Mouse (Mus musculus): Measurements from ENCODE around the gene Bnip3. TPM values are rescaled to one million over a fixed set of nuclear protein-coding genes. Genes with fewer than 3 reads are reported as not detected.

Bnip3 gene
- polyA plus RNA-seq, 1 experiment from 2014 or later, result 61.1 TPM

DNA sequence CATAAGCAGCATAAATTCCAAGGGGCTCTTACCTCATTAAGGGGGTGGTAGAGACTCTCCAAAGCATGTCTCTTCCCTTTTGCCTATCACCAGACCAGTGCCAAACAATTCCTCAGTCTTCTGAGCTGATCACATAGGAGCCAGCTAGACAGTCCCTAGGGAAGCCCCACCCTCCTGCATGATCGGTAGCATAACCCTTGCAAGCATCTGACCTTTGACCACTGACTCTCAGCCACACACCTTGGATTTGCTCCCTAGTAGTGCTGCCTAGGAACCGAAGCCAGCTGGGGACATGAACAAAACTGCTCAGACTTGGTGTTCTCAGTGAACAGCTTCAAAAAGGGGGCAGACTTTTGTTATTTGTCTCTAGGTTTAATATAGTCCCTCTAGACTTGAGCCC, 11.2 kb downstream of the Bnip3 start:
- Histone ChIP-seq H3K9ac (no peak overlapping the region), H3K36me3 (ENCODE audit: poor library complexity, severe bottlenecking) (peaks cover 33% of the 10 kb centered on the region), H3K4me3 (no peak overlapping the region), H3K27ac (no peak overlapping the region), H3K27me3 (no peaks in the 10 kb centered on the region), H3K4me2 (no peak overlapping the region), H3K9me3 (replicated peaks) (no peaks in the 10 kb centered on the region), H3K4me1 (no peaks in the 10 kb centered on the region)
- 84% methylated on average over 2 of the region's 2 CpGs for WGBS
- ATAC-seq, result no peak

DNA sequence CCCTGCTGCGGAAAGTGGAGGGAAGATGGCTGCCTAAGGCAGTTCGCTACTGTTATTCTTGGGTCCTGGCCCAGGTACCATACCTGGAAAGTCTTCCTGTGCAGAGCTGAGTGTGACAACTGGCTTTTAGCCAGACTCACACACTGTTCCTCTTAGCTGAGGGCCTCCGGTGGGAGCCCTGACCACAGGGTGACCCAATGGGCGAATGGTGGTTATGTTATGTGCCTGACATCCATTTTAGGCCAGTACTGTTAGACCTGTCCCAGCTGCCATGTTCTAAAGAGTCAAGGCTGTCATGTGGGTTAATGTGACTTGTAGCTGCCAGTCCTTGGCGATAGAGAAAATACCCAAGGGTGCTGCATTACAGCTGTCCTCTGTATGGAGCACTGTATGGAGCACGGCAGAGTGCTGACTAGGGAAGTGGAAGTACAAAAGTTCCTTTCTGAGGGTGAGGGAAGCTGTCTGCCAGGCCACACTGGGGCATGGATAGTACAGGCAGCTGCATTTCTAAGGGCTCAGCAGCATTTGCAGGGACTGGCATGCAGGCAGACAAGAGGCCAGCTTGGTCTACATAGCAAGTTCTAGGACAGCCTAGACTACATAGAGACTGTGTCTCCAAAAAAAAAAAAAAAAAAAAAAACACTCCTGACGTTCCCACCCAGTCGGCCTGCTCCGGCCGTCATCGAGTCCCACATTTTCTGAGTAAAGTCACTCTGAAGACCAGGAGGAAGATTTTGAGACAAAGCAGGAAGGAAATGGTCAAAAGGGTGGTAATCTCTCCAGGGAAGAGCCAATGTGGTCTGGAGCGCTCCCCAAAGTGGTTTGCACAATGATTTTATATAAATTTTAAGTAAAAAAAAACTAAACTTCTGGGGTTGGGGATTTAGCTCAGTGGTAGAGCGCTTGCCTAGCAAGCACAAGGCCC, 23.7 kb downstream of the Bnip3 start:
- Histone ChIP-seq H3K4me1 (no peaks in the 10 kb centered on the region), H3K36me3 (ENCODE audit: poor library complexity, severe bottlenecking) (peaks cover 52% of the 10 kb centered on the region), H3K4me3 (no peak overlapping the region), H3K9ac (no peak overlapping the region), H3K27ac (no peak overlapping the region), H3K27me3 (no peaks in the 10 kb centered on the region), H3K9me3 (replicated peaks) (no peaks in the 10 kb centered on the region), H3K4me2 (no peak overlapping the region)
- ATAC-seq, result no peak
- WGBS, result 92% methylated on average over 13 of the region's 13 CpGs

DNA sequence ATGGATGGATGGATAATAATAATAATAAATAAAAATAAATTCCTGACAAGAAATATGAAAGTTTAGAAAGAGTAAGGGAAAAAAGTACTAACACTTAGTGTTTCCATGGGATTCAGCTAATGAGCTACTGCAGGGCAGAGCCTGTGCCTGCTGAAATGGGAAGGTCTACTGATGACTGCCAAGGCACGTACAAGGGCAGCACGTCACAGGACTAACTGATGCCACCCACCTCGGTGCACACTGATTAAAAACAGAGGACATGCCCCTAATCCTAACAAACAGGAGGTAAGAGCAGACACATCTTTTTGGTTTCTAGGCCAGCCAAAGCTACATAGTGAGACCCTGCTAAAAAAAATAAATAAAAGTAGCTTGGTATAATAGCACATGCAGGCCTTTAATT, 25.6 kb downstream of the Bnip3 start:
- no peak for ATAC-seq
- Histone ChIP-seq H3K27ac (no peak overlapping the region), H3K4me2 (no peak overlapping the region), H3K9me3 (replicated peaks) (no peaks in the 10 kb centered on the region), H3K4me1 (no peaks in the 10 kb centered on the region), H3K9ac (no peak overlapping the region), H3K4me3 (no peak overlapping the region), H3K27me3 (no peaks in the 10 kb centered on the region), H3K36me3 (ENCODE audit: poor library complexity, severe bottlenecking) (peaks cover 71% of the 10 kb centered on the region)
- 94% methylated on average over 3 of the region's 3 CpGs for WGBS

DNA sequence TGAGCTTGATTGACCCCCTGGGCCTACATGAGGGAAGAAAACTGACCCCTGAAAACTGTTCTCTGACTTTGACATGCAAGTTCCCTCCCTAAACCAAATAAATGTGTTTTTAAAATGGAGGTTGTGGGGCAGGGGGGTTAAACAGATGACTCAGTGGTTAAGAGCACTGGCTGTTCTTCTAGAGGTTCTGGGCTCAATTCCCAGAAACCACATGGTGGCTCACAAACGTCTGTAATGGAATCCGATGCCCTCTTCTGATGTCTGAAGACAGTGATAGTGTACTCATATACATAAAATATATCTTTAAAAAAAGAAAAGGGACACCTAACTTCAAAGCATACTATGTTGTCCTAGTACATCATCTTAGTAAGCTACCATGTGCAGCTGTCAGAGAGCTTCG, 34.3 kb downstream of the Bnip3 start:
- Histone ChIP-seq H3K4me1 (no peaks in the 10 kb centered on the region), H3K9ac (no peak overlapping the region), H3K4me3 (no peak overlapping the region), H3K9me3 (replicated peaks) (no peaks in the 10 kb centered on the region), H3K36me3 (ENCODE audit: poor library complexity, severe bottlenecking) (peaks cover 97% of the 10 kb centered on the region), H3K4me2 (no peak overlapping the region), H3K27me3 (no peaks in the 10 kb centered on the region), H3K27ac (no peak overlapping the region)
- WGBS, result 91% methylated on average over 3 of the region's 3 CpGs
- ATAC-seq, result no peak

DNA sequence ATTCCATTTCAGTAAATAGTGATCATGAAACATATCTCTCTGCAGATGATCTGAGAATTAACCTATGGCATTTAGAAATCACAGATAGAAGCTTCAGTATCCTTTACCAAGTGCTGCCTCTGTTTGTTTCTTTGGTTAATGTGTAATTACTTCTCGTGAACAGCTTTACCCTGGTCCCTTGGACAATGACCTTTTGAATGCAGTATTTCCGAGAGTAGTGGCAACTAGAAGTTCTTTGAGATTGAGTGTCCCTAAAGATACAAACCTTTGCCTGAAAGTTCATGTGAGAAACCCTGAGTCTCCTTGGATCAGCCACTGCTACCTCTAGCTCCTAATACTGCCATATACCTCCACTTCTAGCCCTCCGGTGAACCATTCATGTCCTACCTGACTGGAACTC, 36.4 kb downstream of the Bnip3 start:
- ATAC-seq, result no peak
- no peaks in the 10 kb centered on the region for H3K9me3 ChIP-seq (replicated peaks)
- peaks cover 93% of the 10 kb centered on the region for H3K36me3 ChIP-seq (ENCODE audit: poor library complexity, severe bottlenecking)
- no peaks in the 10 kb centered on the region for H3K4me1 ChIP-seq
- no peak overlapping the region for H3K4me3 ChIP-seq
- no peak overlapping the region for H3K4me2 ChIP-seq
- no peaks in the 10 kb centered on the region for H3K27me3 ChIP-seq
- no peak overlapping the region for H3K9ac ChIP-seq
- WGBS, result 88% methylated on average over 3 of the region's 3 CpGs
- no peak overlapping the region for H3K27ac ChIP-seq

DNA sequence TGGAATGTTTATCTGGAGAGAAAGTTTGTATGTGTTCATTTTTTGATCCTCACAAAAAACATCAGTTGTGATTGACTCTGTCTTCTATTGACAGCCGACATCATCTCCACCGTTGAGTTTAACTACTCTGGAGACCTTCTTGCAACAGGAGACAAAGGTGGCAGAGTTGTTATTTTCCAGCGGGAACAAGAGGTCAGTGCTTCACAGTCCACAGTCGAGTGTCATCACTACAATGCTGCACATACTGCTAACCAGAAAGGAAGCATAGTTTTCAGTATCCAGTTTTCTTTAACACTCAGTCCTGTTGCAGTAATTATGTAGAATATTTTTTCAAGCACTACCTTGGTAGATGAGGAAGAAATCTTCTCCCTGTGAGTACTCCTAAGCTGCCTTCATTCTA, 41.0 kb downstream of the Bnip3 start:
- no peak for ATAC-seq
- Histone ChIP-seq H3K36me3 (ENCODE audit: poor library complexity, severe bottlenecking) (peaks cover 50% of the 10 kb centered on the region), H3K9me3 (replicated peaks) (no peaks in the 10 kb centered on the region), H3K4me2 (no peak overlapping the region), H3K9ac (no peak overlapping the region), H3K27me3 (no peaks in the 10 kb centered on the region), H3K27ac (no peak overlapping the region), H3K4me3 (no peak overlapping the region), H3K4me1 (no peaks in the 10 kb centered on the region)
- 94% methylated on average over 4 of the region's 4 CpGs for WGBS

DNA sequence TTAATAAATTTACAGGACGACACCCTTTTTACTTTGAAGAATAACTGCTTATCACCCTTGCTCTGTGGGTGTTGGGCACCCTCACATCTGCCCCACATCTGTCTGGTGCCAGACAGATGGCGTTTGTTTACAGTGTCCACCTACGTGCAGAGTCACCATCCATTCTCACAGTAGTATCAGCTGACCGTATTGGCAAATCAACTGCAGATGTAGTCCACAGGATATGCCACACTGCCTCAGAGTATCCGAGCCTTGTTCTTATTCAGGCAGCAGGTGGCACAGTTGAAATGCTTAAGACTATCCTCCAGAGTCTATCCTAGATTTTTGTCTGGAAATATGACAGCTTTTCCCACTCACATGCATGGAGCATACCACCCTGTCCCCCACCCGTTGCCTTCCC, 42.0 kb downstream of the Bnip3 start:
- H3K4me2 ChIP-seq, result no peak overlapping the region
- no peaks in the 10 kb centered on the region for H3K4me1 ChIP-seq
- no peak for ATAC-seq
- no peak overlapping the region for H3K9ac ChIP-seq
- H3K27ac ChIP-seq, result no peak overlapping the region
- peaks cover 40% of the 10 kb centered on the region for H3K36me3 ChIP-seq (ENCODE audit: poor library complexity, severe bottlenecking)
- no peaks in the 10 kb centered on the region for H3K9me3 ChIP-seq (replicated peaks)
- WGBS, result 90% methylated on average over 6 of the region's 6 CpGs
- H3K27me3 ChIP-seq, result no peaks in the 10 kb centered on the region
- H3K4me3 ChIP-seq, result no peak overlapping the region

DNA sequence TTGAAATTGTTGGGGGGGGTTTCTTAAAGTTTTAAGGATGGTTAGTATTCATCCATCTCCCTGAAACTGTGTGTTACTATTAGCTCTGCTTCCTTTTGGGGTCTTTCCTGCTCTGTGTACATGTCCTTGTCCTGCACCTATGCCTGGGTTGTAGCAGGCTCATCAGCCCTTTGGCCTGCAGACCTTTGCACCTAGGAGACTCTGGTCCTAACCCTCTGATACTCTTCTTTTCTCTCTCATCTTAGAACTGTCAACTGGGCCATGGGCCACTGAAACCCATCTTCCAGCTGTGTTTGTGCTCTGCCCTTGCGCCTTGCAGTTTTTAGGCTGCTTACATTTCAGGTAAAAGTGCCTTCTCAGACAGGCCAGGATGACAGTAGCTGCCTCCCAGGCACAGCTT, 44.5 kb downstream of the Bnip3 start:
- peaks cover 27% of the 10 kb centered on the region for H3K36me3 ChIP-seq (ENCODE audit: poor library complexity, severe bottlenecking)
- ATAC-seq, result no peak
- H3K9me3 ChIP-seq (replicated peaks), result no peaks in the 10 kb centered on the region
- H3K4me2 ChIP-seq, result no peak overlapping the region
- H3K9ac ChIP-seq, result no peak overlapping the region
- H3K4me3 ChIP-seq, result no peak overlapping the region
- no peak overlapping the region for H3K27ac ChIP-seq
- no peaks in the 10 kb centered on the region for H3K27me3 ChIP-seq
- WGBS, result 100% methylated on average over 1 of the region's 1 CpGs
- H3K4me1 ChIP-seq, result no peaks in the 10 kb centered on the region

DNA sequence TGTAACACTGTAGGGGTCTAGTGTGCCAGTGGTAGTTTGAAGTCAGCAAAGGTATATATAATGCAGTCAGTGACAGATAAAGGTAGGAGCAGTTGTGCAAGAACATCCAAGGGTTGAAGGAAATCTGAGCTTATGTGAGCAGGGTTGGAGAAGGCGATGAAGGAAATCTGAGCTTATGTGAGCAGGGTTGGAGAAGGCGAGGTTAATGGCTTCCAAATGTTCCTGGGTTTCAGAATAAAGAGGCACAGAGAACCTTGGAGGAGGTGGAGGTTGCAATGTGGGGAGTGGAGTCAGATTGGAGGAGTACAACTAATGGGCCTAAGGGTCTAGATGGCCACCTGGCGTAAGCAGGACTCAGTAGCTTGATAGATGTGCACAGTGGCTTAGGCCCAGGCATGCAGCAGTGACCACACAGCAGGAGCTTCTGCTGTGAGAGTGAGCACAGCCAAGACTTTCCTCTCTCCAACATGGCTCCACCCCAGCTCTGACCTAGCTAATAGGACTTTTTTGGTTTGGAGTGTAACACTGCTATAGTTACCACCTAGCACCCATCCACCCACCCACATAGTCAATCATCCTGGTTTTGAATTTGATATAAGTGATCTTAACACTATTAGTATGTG, 45.3 kb downstream of the Bnip3 start:
- ATAC-seq, result no peak
- WGBS, result 91% methylated on average over 3 of the region's 3 CpGs

DNA sequence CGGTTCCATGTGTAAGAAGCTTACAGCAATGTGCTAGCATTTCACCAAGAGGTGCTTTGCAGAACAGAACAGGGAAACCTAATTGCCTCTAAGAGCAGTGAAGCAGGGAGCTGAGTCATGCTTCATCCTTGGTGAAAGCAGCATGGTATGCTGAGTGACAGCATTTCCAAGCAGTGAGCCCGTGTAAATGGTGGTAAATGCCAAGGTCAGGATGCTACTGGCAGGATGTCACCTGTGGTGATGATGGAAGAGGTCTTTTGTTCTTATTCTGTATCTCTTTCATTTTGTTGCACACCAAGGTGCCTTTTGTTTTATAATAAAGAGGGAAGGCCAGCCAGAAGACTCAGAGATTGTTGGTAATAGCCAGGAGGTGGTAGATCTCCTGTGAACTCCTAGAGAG, 52.6 kb downstream of the Bnip3 start:
- no peak for ATAC-seq
- Histone ChIP-seq H3K27ac (no peak overlapping the region), H3K9me3 (replicated peaks) (no peaks in the 10 kb centered on the region), H3K4me1 (no peaks in the 10 kb centered on the region; the same call in 1 of the 2 replicates), H3K36me3 (ENCODE audit: poor library complexity, severe bottlenecking) (peaks cover 50% of the 10 kb centered on the region), H3K4me2 (no peak overlapping the region), H3K9ac (no peak overlapping the region), H3K4me3 (no peak overlapping the region), H3K27me3 (no peaks in the 10 kb centered on the region)
- 68% methylated on average over 2 of the region's 2 CpGs for WGBS

More for the DNA sequence above, 45.3 kb downstream of the Bnip3 start:
- H3K4me3 ChIP-seq, result no peak overlapping the region
- H3K36me3 ChIP-seq (ENCODE audit: poor library complexity, severe bottlenecking), result peaks cover 21% of the 10 kb centered on the region
- H3K27ac ChIP-seq, result no peak overlapping the region
- H3K4me1 ChIP-seq, result no peaks in the 10 kb centered on the region
- H3K9ac ChIP-seq, result no peak overlapping the region
- no peaks in the 10 kb centered on the region for H3K9me3 ChIP-seq (replicated peaks)
- H3K4me2 ChIP-seq, result no peak overlapping the region
- no peaks in the 10 kb centered on the region for H3K27me3 ChIP-seq

DNA sequence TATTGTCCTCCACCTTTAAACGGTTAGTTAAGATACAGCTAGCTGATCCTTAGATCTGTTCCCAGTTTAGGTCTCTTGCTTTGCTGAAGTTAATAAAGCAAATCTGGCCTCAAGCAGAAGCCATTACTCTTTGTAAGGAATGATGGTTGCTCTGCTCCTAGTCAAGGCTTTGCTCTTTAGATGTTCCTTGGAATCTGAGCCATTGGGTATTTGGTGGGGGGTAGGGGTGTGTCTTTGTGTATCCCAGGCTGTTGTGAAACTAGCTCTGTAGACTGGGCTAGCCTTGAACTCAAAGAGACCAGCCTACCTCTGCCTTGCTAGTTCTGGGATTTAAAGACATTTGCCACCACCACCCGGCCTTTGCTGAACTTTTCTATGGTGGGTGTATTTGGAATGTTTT, 55.1 kb downstream of the Bnip3 start:
- 96% methylated on average over 2 of the region's 2 CpGs for WGBS
- Histone ChIP-seq H3K4me1 (peaks cover 14% of the 10 kb centered on the region), H3K36me3 (ENCODE audit: poor library complexity, severe bottlenecking) (peaks cover 52% of the 10 kb centered on the region), H3K27ac (no peak overlapping the region), H3K4me2 (no peak overlapping the region), H3K9me3 (replicated peaks) (no peaks in the 10 kb centered on the region), H3K9ac (no peak overlapping the region), H3K4me3 (no peak overlapping the region), H3K27me3 (no peaks in the 10 kb centered on the region)
- ATAC-seq, result no peak

DNA sequence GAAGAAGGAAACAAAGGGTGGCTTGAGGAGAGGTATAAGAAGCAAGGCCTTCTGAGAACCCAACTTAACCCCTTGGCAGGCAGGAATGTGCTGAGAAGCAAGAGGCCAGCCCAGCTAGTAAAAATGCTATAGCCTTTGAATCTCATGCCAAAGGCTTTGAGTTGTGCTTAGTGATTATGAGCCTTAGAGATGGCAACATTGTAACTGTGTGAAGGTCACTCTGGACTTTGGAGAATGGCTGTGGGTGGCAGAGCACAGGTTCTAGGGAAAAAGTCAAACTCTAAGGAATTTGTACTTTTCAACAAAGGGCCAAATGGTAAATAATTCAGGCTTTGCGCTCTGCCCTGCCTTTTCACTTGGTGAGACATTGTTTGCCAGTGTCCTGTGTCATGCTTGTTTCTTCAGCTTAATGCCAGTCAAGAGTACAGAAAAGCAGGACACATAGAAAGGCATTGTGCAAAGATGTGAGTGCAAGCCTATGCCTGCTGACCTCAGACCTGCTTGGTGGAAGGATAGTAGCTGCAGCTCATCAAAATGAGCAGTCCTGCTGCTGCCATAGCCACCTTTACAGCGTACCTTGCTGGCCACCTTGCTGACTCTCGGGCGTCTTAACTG, 55.8 kb downstream of the Bnip3 start:
- Histone ChIP-seq H3K9me3 (replicated peaks) (no peaks in the 10 kb centered on the region), H3K9ac (no peak overlapping the region; the same call in 1 of the 2 replicates), H3K4me3 (no peak overlapping the region), H3K27ac (no peak overlapping the region), H3K4me2 (no peak overlapping the region), H3K36me3 (ENCODE audit: poor library complexity, severe bottlenecking) (peaks cover 53% of the 10 kb centered on the region), H3K4me1 (peaks cover 16% of the 10 kb centered on the region), H3K27me3 (no peaks in the 10 kb centered on the region)
- WGBS, result 95% methylated on average over 4 of the region's 4 CpGs
- no peak for ATAC-seq

Data from forebrain, embryonic 13.5 days (tissue).